Mouse (Mus musculus) cerebellum, adult 2 months (tissue): ENCODE measurements around the gene Itgb7.

Experiments
- CTCF ChIP-seq: fragments of 200-500 bp; IDR thresholded peaks from 2 replicates; pipeline ENCODE4 v1.5.1; 2011; ENCODE audit warnings: low read depth, mild to moderate bottlenecking, control low read depth, low read length, moderate library complexity, borderline replicate concordance; ENCODE audit not compliant: insufficient read depth
- POLR2A ChIP-seq: fragments of 200-500 bp; IDR thresholded peaks from 2 replicates; pipeline ENCODE4 v1.6.1; 2011; ENCODE audit warnings: low read length, control low read depth, borderline replicate concordance; ENCODE audit not compliant: insufficient read depth

DNA sequence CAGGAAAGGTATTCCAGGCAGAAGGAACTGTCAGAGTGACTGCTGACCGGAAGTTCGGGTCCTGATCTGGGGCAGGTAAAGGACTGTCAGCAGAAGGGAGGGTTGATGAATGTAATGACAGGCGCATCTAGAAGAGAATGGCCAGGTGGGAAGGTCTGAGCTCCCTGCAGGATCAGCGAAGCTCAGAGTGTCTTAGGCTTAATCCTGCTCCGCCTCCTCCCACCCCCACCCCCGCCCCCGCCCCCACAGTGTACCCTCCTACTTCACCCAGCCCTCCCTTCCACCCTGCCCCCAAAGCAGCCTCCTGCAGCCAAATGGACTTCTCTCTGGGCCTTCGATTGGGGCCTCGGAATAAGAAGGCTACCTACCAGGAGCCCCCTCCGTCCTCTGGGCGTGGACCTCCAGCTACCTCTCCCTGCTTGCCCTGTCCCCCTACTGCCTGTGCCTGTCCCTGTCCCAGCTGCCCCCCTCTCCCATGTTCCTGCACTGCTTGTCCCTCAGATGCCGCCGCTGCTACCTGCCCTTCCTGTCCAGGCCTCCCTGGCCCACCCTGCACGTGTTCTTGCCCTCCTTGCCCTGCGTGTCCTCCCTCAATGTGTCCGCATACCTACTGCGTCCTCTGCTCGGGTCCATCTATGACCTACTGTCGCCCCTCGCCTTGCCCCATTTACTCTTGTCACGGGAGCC is 38.7 kb upstream of the Itgb7 start, which contains the start of gene Gm9918:
- no peak for TF ChIP-seq CTCF
- TF ChIP-seq POLR2A: no peak
